Mouse (Mus musculus): ENCODE measurements at regions not wholly inside any gene's neighbourhood (a gene's known extent, or its start where the extent isn't known, plus 50 kb on each side); places are given as distances from the start of the nearest gene placed in this dataset.

- no peak for DNase-seq (ENCODE audit: extremely low read depth, low read depth, low spot score)
These were observed 52.2 kb upstream of the Chd2 start for GRCm38 (mm10) chr7:73593645-73594385.

- DNase-seq (ENCODE audit: extremely low read depth, low read depth, low spot score) = no peak
These were observed 51.2 kb upstream of the Chd2 start for GRCm38 (mm10) chr7:73592857-73593256.

Measured in fat pad, adult 2 months (tissue).